Mouse (Mus musculus) E14TG2a.4 (cell line): ENCODE measurements around the gene Pou2f2.
A peak's percentile ranks its signal among the peaks of the same experiment; 100 is the strongest.

Source experiments
- H3K27me3 ChIP-seq: 2 replicates; pipeline ENCODE4 v1.6.1; 2014; ENCODE audit warnings: low read length, control low read depth; ENCODE audit not compliant: insufficient read depth
- H3K36me3 ChIP-seq: 2 replicates; pipeline ENCODE4 v1.6.1; 2014; ENCODE audit warnings: low read length, control low read depth; ENCODE audit not compliant: insufficient read depth
- H3K4me1 ChIP-seq: replicated peaks from 2 replicates; pipeline ENCODE4 v1.6.1; 2014; ENCODE audit warnings: low read depth, low read length, control low read depth
- H3K4me3 ChIP-seq: replicated peaks from 2 replicates; pipeline ENCODE4 v1.5.1; 2014; ENCODE audit warnings: mild to moderate bottlenecking, low read length
- H3K9me3 ChIP-seq: 2 replicates; pipeline ENCODE4 v1.6.1; 2014; ENCODE audit warnings: low read length, control low read depth
- CTCF ChIP-seq: conservative IDR thresholded peaks from 2 replicates; pipeline ENCODE4 v1.5.1; 2014; ENCODE audit warnings: low read length
- NANOG ChIP-seq: IDR thresholded peaks from 2 replicates; pipeline ENCODE4 v1.6.1; 2014; ENCODE audit warnings: borderline replicate concordance, low read length, mixed read lengths
- POU5F1 ChIP-seq: IDR thresholded peaks from 2 replicates; pipeline ENCODE4 v1.6.1; 2014; ENCODE audit warnings: low read length, borderline replicate concordance

The Pou2f2 gene

GRCm38 (mm10) chr7:25141761-25142160, 37.8 kb downstream of the Pou2f2 start:
- 0 out of 2 replicates have a peak, but pooled peaks cover 7% of the 10 kb centered on the region for H3K4me1 ChIP-seq
- no peak overlapping the region for H3K4me3 ChIP-seq
- no peak for TF ChIP-seq NANOG
- no peak for TF ChIP-seq POU5F1
- TF ChIP-seq CTCF = no peak
- H3K27me3 ChIP-seq = peaks cover 48% of the 10 kb centered on the region
- H3K36me3 ChIP-seq = no peaks in the 10 kb centered on the region
- H3K9me3 ChIP-seq = no peaks in the 10 kb centered on the region

GRCm38 (mm10) chr7:25137553-25137952, 42.0 kb downstream of the Pou2f2 start:
- H3K9me3 ChIP-seq = peaks cover 5% of the 10 kb centered on the region
- no peak overlapping the region for H3K4me3 ChIP-seq
- H3K27me3 ChIP-seq = peaks cover 73% of the 10 kb centered on the region
- H3K4me1 ChIP-seq = peaks cover 27% of the 10 kb centered on the region
- no peaks in the 10 kb centered on the region for H3K36me3 ChIP-seq
- TF ChIP-seq NANOG (no peak), CTCF (no peak), POU5F1 (no peak)

GRCm38 (mm10) chr7:25133092-25134049, 46.2 kb downstream of the Pou2f2 start:
- H3K4me3 ChIP-seq = peak overlapping the region; percentile 66
- H3K27me3 ChIP-seq = peaks cover 74% of the 10 kb centered on the region
- peaks cover 5% of the 10 kb centered on the region for H3K9me3 ChIP-seq
- no peaks in the 10 kb centered on the region for H3K36me3 ChIP-seq
- no peak for TF ChIP-seq POU5F1
- peak; percentile 53 for TF ChIP-seq CTCF
- peaks cover 31% of the 10 kb centered on the region for H3K4me1 ChIP-seq

- Histone ChIP-seq H3K4me1 (peaks cover 37% of the 10 kb centered on the region), H3K9me3 (peaks cover 5% of the 10 kb centered on the region), H3K4me3 (peak overlapping the region; percentile 66), H3K36me3 (no peaks in the 10 kb centered on the region), H3K27me3 (peaks cover 64% of the 10 kb centered on the region)
- TF ChIP-seq CTCF (no peak), NANOG (no peak), POU5F1 (no peak)
Observed at GRCm38 (mm10) chr7:25132318-25132960, 47.1 kb downstream of the Pou2f2 start.

- TF ChIP-seq CTCF (no peak), POU5F1 (no peak), NANOG (no peak)
- H3K36me3 ChIP-seq = no peaks in the 10 kb centered on the region
- peaks cover 37% of the 10 kb centered on the region for H3K4me1 ChIP-seq
- no peak overlapping the region for H3K4me3 ChIP-seq
- H3K27me3 ChIP-seq = peaks cover 57% of the 10 kb centered on the region
- H3K9me3 ChIP-seq = peaks cover 5% of the 10 kb centered on the region
Observed at GRCm38 (mm10) chr7:25131247-25131646, 48.3 kb downstream of the Pou2f2 start.

- Histone ChIP-seq H3K27me3 (peaks cover 50% of the 10 kb centered on the region), H3K36me3 (no peaks in the 10 kb centered on the region), H3K4me1 (peaks cover 37% of the 10 kb centered on the region), H3K9me3 (peaks cover 2% of the 10 kb centered on the region), H3K4me3 (no peak overlapping the region)
- TF ChIP-seq NANOG = no peak
- TF ChIP-seq CTCF = no peak
- no peak for TF ChIP-seq POU5F1
Observed at GRCm38 (mm10) chr7:25130565-25130964, 49.0 kb downstream of the Pou2f2 start.

GRCm38 (mm10) chr7:25129390-25129979, 50.0 kb downstream of the Pou2f2 start:
- no peak for TF ChIP-seq POU5F1
- TF ChIP-seq CTCF = no peak
- no peak for TF ChIP-seq NANOG
- Histone ChIP-seq H3K36me3 (no peaks in the 10 kb centered on the region), H3K9me3 (no peaks in the 10 kb centered on the region), H3K4me1 (peaks cover 34% of the 10 kb centered on the region), H3K4me3 (no peak overlapping the region), H3K27me3 (peaks cover 40% of the 10 kb centered on the region)

GRCm38 (mm10) chr7:25127971-25128370, 51.6 kb downstream of the Pou2f2 start:
- Histone ChIP-seq H3K4me1 (peaks cover 21% of the 10 kb centered on the region), H3K36me3 (no peaks in the 10 kb centered on the region), H3K9me3 (no peaks in the 10 kb centered on the region), H3K4me3 (no peak overlapping the region), H3K27me3 (peaks cover 26% of the 10 kb centered on the region)
- TF ChIP-seq NANOG = no peak
- no peak for TF ChIP-seq CTCF
- no peak for TF ChIP-seq POU5F1
